Mouse (Mus musculus): Measurements from ENCODE around the gene Tmem91. TPM values are rescaled to one million over a fixed set of nuclear protein-coding genes. Genes with fewer than 3 reads are reported as not detected.

Tmem91 gene
- polyA plus RNA-seq, 1 experiment, result 0.37 TPM

GRCm38 (mm10) chr7:25637099-25637498 lies 37.9 kb downstream of the Tmem91 start:
- DNase-seq, result no peak
- 88% methylated on average over 5 of the region's 5 CpGs for WGBS
- TF ChIP-seq POLR2A (IDR thresholded peaks at IDR 0.05; ENCODE audit: borderline replicate concordance, extremely low read depth, low read depth, low read length), result no peak
- TF ChIP-seq CTCF (IDR thresholded peaks at IDR 0.05; ENCODE audit: insufficient read depth, low read length), result no peak
- Histone ChIP-seq H3K4me3 (replicated peaks; ENCODE audit: extremely low read depth, low read depth, low read length) (no peak overlapping the region), H3K4me1 (ENCODE audit: control insufficient read depth, insufficient read depth, low read length) (no peaks in the 10 kb centered on the region)

- Histone ChIP-seq H3K4me3 (replicated peaks; ENCODE audit: extremely low read depth, low read depth, low read length) (no peak overlapping the region), H3K4me1 (ENCODE audit: control insufficient read depth, insufficient read depth, low read length) (no peaks in the 10 kb centered on the region)
- TF ChIP-seq POLR2A (IDR thresholded peaks at IDR 0.05; ENCODE audit: borderline replicate concordance, extremely low read depth, low read depth, low read length) (no peak), CTCF (IDR thresholded peaks at IDR 0.05; ENCODE audit: insufficient read depth, low read length) (no peak)
- no peak for DNase-seq
- WGBS, result 32% methylated on average over 3 of the region's 3 CpGs
Measured at GRCm38 (mm10) chr7:25636373-25636772, 38.6 kb downstream of the Tmem91 start.

GRCm38 (mm10) chr7:25632679-25633078 lies 42.3 kb downstream of the Tmem91 start:
- 73% methylated on average over 5 of the region's 5 CpGs for WGBS
- no peak for DNase-seq
- no peak for TF ChIP-seq CTCF (IDR thresholded peaks at IDR 0.05; ENCODE audit: insufficient read depth, low read length)
- TF ChIP-seq POLR2A (IDR thresholded peaks at IDR 0.05; ENCODE audit: borderline replicate concordance, extremely low read depth, low read depth, low read length), result no peak
- Histone ChIP-seq H3K4me1 (ENCODE audit: control insufficient read depth, insufficient read depth, low read length) (no peaks in the 10 kb centered on the region; the same call in 1 of the 2 replicates), H3K4me3 (replicated peaks; ENCODE audit: extremely low read depth, low read depth, low read length) (no peak overlapping the region)

- peaks cover 7% of the 10 kb centered on the region for H3K4me1 ChIP-seq (ENCODE audit: control insufficient read depth, insufficient read depth, low read length)
- H3K4me3 ChIP-seq (replicated peaks; ENCODE audit: extremely low read depth, low read depth, low read length), result no peak overlapping the region
- no peak for DNase-seq
- TF ChIP-seq POLR2A (IDR thresholded peaks at IDR 0.05; ENCODE audit: borderline replicate concordance, extremely low read depth, low read depth, low read length), result no peak
- no peak for TF ChIP-seq CTCF (IDR thresholded peaks at IDR 0.05; ENCODE audit: insufficient read depth, low read length)
- WGBS, result 63% methylated on average over 8 of the region's 8 CpGs
Measured at GRCm38 (mm10) chr7:25628323-25628620, 46.7 kb downstream of the Tmem91 start.

- Histone ChIP-seq H3K4me1 (ENCODE audit: control insufficient read depth, insufficient read depth, low read length) (peaks cover 7% of the 10 kb centered on the region), H3K4me3 (replicated peaks; ENCODE audit: extremely low read depth, low read depth, low read length) (peak overlapping the region; percentile 81)
- no peak for TF ChIP-seq CTCF (IDR thresholded peaks at IDR 0.05; ENCODE audit: insufficient read depth, low read length)
- peak; percentile 42; the same call in 1 of the 2 replicates for TF ChIP-seq POLR2A (IDR thresholded peaks at IDR 0.05; ENCODE audit: borderline replicate concordance, extremely low read depth, low read depth, low read length)
- 17% methylated on average over 37 of the region's 38 CpGs for WGBS
- DNase-seq, result peak; percentile 61
Measured at GRCm38 (mm10) chr7:25627431-25628322, 47.3 kb downstream of the Tmem91 start.

- peak; percentile 47 for DNase-seq
- peak within 1 kb of the TSS; percentile 81 for H3K4me3 ChIP-seq (replicated peaks; ENCODE audit: extremely low read depth, low read depth, low read length)
- H3K4me1 ChIP-seq (ENCODE audit: control insufficient read depth, insufficient read depth, low read length), result peaks cover 7% of the 10 kb centered on the region
- TF ChIP-seq CTCF (IDR thresholded peaks at IDR 0.05; ENCODE audit: insufficient read depth, low read length) (no peak), POLR2A (IDR thresholded peaks at IDR 0.05; ENCODE audit: borderline replicate concordance, extremely low read depth, low read depth, low read length) (no peak; the same call in 1 of the 2 replicates)
- 9% methylated on average over 28 of the region's 29 CpGs for WGBS
Measured at GRCm38 (mm10) chr7:25626509-25627430, 48.2 kb downstream of the Tmem91 start, which contains the start of gene B3gnt8. B3gnt8 (plus strand) TSS chr7:25626654.

- no peak for DNase-seq
- H3K4me3 ChIP-seq (replicated peaks; ENCODE audit: extremely low read depth, low read depth, low read length), result no peak overlapping the region
- H3K4me1 ChIP-seq (ENCODE audit: control insufficient read depth, insufficient read depth, low read length), result peaks cover 7% of the 10 kb centered on the region
- whole genome bisulfite sequencing, result 75% methylated on average over 10 of the region's 10 CpGs
- no peak for TF ChIP-seq POLR2A (IDR thresholded peaks at IDR 0.05; ENCODE audit: borderline replicate concordance, extremely low read depth, low read depth, low read length)
- peak; percentile 46; the same call in 1 of the 2 replicates for TF ChIP-seq CTCF (IDR thresholded peaks at IDR 0.05; ENCODE audit: insufficient read depth, low read length)
Measured at GRCm38 (mm10) chr7:25625594-25626250, 49.2 kb downstream of the Tmem91 start.

- TF ChIP-seq CTCF (IDR thresholded peaks at IDR 0.05; ENCODE audit: insufficient read depth, low read length), result no peak
- TF ChIP-seq POLR2A (IDR thresholded peaks at IDR 0.05; ENCODE audit: borderline replicate concordance, extremely low read depth, low read depth, low read length), result no peak
- 66% methylated on average over 5 of the region's 5 CpGs for WGBS
- H3K4me3 ChIP-seq (replicated peaks; ENCODE audit: extremely low read depth, low read depth, low read length), result no peak overlapping the region
- H3K4me1 ChIP-seq (ENCODE audit: control insufficient read depth, insufficient read depth, low read length), result peaks cover 7% of the 10 kb centered on the region
- no peak for DNase-seq
Measured at GRCm38 (mm10) chr7:25624851-25625250, 50.1 kb downstream of the Tmem91 start.

GRCm38 (mm10) chr7:25623857-25624370 lies 51.1 kb downstream of the Tmem91 start:
- no peak for DNase-seq
- no peak overlapping the region for H3K4me3 ChIP-seq (replicated peaks; ENCODE audit: extremely low read depth, low read depth, low read length)
- no peak for TF ChIP-seq POLR2A (IDR thresholded peaks at IDR 0.05; ENCODE audit: borderline replicate concordance, extremely low read depth, low read depth, low read length)
- TF ChIP-seq CTCF (IDR thresholded peaks at IDR 0.05; ENCODE audit: insufficient read depth, low read length), result no peak
- H3K4me1 ChIP-seq (ENCODE audit: control insufficient read depth, insufficient read depth, low read length), result peaks cover 7% of the 10 kb centered on the region
- 92% methylated on average over 11 of the region's 11 CpGs for WGBS

Measured in lung, adult 2 months (tissue).